In the genomic region with DNA sequence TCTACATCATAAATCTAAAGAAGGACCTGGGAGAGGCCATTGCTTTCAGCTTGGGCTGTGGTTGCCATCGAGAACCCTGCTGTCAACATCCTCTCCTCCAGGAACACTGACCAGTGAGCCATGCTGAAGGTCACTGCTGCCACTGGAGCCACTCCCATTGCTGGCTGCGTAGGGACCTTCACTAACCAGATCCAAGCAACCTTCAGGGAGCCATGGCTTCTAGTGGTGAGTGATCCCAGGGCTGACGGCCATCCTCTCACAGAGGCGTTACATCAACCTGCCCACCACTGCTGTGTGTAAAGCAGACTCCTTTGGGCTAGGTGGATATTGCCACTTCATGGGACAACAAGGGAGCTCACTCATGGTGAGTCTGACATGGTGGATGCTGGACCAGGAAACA, we compare ENCODE assay signal across 12 mouse cellular contexts.
"Had no signal": no experiment of that assay in that cellular context is flagged by ENCODE, and none has a peak within 500 bp of the region (broad histone marks: within the 10 kb centered on the region; RNA-seq: fewer than 3 reads in every experiment).

No protein-coding gene starts in this region.

- DNase-seq: kidney, postnatal 10 days; kidney, postnatal 36 days; layer of hippocampus, adult 9-11 months; liver; lung, adult 18-20 months; lung, postnatal 10 days; lung, postnatal 36 days; retina, postnatal 1 day; right cerebral cortex, postnatal 25 days; spleen, adult 18-20 months; thymus, adult 2 months; thymus, postnatal 14 days had no signal
